Mouse (Mus musculus): ENCODE measurements around the gene Gpha2.
A peak's percentile ranks its signal among the peaks of the same experiment; 100 is the strongest.

The Gpha2 gene

GRCm38 (mm10) chr19:6275740-6276389 is 49.7 kb downstream of the Gpha2 start:
- no peak for DNase-seq

GRCm38 (mm10) chr19:6276426-6277421 is 50.5 kb downstream of the Gpha2 start, which contains the start of gene Ehd1:
Gene Ehd1 (plus strand): TSS chr19:6276725.
- peak; percentile 99 for DNase-seq

All from retina, postnatal 1 day (tissue).